In the genomic region with DNA sequence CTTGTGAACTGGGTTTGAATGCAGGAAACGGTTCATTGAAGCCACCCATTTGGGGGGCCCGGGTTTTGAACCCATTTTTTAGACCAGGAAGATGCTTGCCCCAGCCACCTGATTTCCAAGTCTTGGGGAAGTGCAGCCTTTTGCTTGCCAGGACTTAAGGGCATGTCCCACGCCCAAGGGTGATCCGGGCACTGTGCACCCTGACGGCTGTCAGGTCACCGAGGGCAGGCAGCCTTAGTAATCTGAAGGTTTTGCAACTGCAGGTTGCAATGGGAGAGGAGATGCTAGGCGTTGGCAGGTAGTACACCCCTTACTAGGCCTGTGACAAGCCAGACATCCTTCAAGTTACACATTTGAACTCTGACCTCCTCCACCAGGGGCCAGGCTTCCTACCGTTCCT, we compare ENCODE assay signal across 8 mouse cellular contexts. TPM values are rescaled to one million over a fixed set of nuclear protein-coding genes. Genes with fewer than 3 reads are reported as not detected.
A peak's percentile ranks its signal among the peaks of the same experiment; 100 is the strongest.
DNase-seq lines count a peak whose midpoint lies in the region; ATAC-seq and TF ChIP-seq lines count a peak whose summit lies in the region.

No protein-coding gene starts in this region.

- no peak for TF ChIP-seq POLR2A in bone marrow macrophage, adult 2 months (IDR thresholded peaks at IDR 0.05; ENCODE audit: borderline replicate concordance, low read depth, low read length)

- ATAC-seq in heart, postnatal 0 days (ENCODE audit: insufficient read depth, low read depth), result no peak
- ATAC-seq in hindbrain, embryonic 11.5 days (ENCODE audit: low FRiP score), result no peak
- ATAC-seq in megakaryocyte progenitor cell, adult 5-6 weeks (replicated peaks; ENCODE audit: poor library complexity), result peak; percentile 7; the same call in 1 of the 2 replicates

- no peak for TF ChIP-seq CTCF in heart, postnatal 0 days (IDR thresholded peaks at IDR 0.05; ENCODE audit: low read depth)
- no peak for TF ChIP-seq CTCF in bone marrow macrophage, adult 2 months (IDR thresholded peaks at IDR 0.05; ENCODE audit: low read depth, low read length)

- no peaks in the 10 kb centered on the region for H3K9me3 ChIP-seq in heart, postnatal 0 days (replicated peaks; ENCODE audit: control insufficient read depth, low read length)
- no peaks in the 10 kb centered on the region for H3K9me3 ChIP-seq in hindbrain, embryonic 11.5 days (ENCODE audit: control insufficient read depth, low read length)

- H3K9ac ChIP-seq in heart, postnatal 0 days (replicated peaks; ENCODE audit: low read depth, low read length), result peak overlapping the region; percentile 41
- no peak overlapping the region; the same call in 1 of the 2 replicates for H3K9ac ChIP-seq in hindbrain, embryonic 11.5 days (ENCODE audit: low read depth, low read length)

- intact Hi-C loops in heart, postnatal 10 days (cut with DNase I), result no loop called here

- peak overlapping the region; percentile 53 for H3K4me3 ChIP-seq in heart, postnatal 0 days (ENCODE audit: low read depth, low read length)
- H3K4me3 ChIP-seq in bone marrow macrophage, adult 2 months (ENCODE audit: insufficient read depth, low read length), result peak overlapping the region; percentile 90
- peak overlapping the region; percentile 35 for H3K4me3 ChIP-seq in hindbrain, embryonic 11.5 days (ENCODE audit: low read depth, low read length)

- DNase-seq in heart, postnatal 0 days (ENCODE audit: low spot score), result no peak
- no peak for DNase-seq in heart, postnatal 10 days
- no peak for DNase-seq in hindbrain, embryonic 11.5 days (ENCODE audit: low spot score)
- no peak for DNase-seq in embryo, embryonic 10 days (ENCODE audit: low spot score)
- no peak for DNase-seq in right cerebral cortex, postnatal 10 days (ENCODE audit: low spot score in 2 of 2)
- DNase-seq in cerebellum, adult 11-12 months, result no peak

- H3K36me3 ChIP-seq in heart, postnatal 0 days (replicated peaks; ENCODE audit: control insufficient read depth, insufficient read depth, low read length), result no peaks in the 10 kb centered on the region
- H3K36me3 ChIP-seq in hindbrain, embryonic 11.5 days (ENCODE audit: control insufficient read depth, insufficient read depth, low read length), result no peaks in the 10 kb centered on the region

- TF ChIP-seq EP300 in heart, postnatal 0 days (IDR thresholded peaks at IDR 0.05; ENCODE audit: low read depth), result no peak

- no peaks in the 10 kb centered on the region for H3K27me3 ChIP-seq in heart, postnatal 0 days (ENCODE audit: control insufficient read depth, insufficient read depth, low read length)
- no peaks in the 10 kb centered on the region for H3K27me3 ChIP-seq in hindbrain, embryonic 11.5 days (ENCODE audit: control insufficient read depth, insufficient read depth, low read length)

- H3K27ac ChIP-seq in heart, postnatal 0 days (ENCODE audit: low read depth), result peak overlapping the region; percentile 11
- no peak overlapping the region for H3K27ac ChIP-seq in bone marrow macrophage, adult 2 months (ENCODE audit: insufficient read depth, low read depth, low read length)
- no peak overlapping the region for H3K27ac ChIP-seq in hindbrain, embryonic 11.5 days (ENCODE audit: low read depth, low read length)

- H3K4me1 ChIP-seq in heart, postnatal 0 days (ENCODE audit: control insufficient read depth, insufficient read depth), result no peaks in the 10 kb centered on the region
- peaks cover 8% of the 10 kb centered on the region; the same call in 1 of the 2 replicates for H3K4me1 ChIP-seq in bone marrow macrophage, adult 2 months (ENCODE audit: control insufficient read depth, insufficient read depth, low read length)
- H3K4me1 ChIP-seq in hindbrain, embryonic 11.5 days (replicated peaks; ENCODE audit: control insufficient read depth, insufficient read depth, low read length), result no peaks in the 10 kb centered on the region

- H3K4me2 ChIP-seq in heart, postnatal 0 days (ENCODE audit: low read depth, low read length), result peak overlapping the region; percentile 67
- H3K4me2 ChIP-seq in hindbrain, embryonic 11.5 days (replicated peaks; ENCODE audit: low read depth, low read length), result peak overlapping the region; percentile 67

- WGBS in heart, postnatal 0 days, result 47% methylated on average over 8 of the region's 8 CpGs
- 52% methylated on average over 8 of the region's 8 CpGs for WGBS in hindbrain, embryonic 11.5 days

RNA-seq across cellular contexts. Expression of a gene that starts 0.5 kb away (rescaled TPM):
- total RNA-seq in heart, postnatal 0 days (2014; rRNA removed; ENCODE audit: low replicate concordance), result 11.6 and 14.7 TPM in 2 replicates
- polyA plus RNA-seq in heart, postnatal 0 days (2015; fragmentation: Nextera tagmentation; extraction: Ambion mirVana), result 6.9 and 7.6 TPM in 2 replicates
- total RNA-seq in heart, postnatal 10 days (2021), result 1 to 10 TPM; 7.5 to 8.5 TPM
- 11.5 and 12.6 TPM in 2 replicates for polyA plus RNA-seq in bone marrow macrophage, adult 2 months (2012; ENCODE audit: insufficient read depth, insufficient read length, missing spikeins)
- polyA plus RNA-seq in hindbrain, embryonic 11.5 days (2014; fragmentation: Nextera tagmentation; extraction: Ambion mirVana), result 2.8 and 2.9 TPM in 2 replicates
- total RNA-seq in megakaryocyte progenitor cell, adult 5-6 weeks (2015), result 1.9 and 2.4 TPM in 2 replicates
- total RNA-seq in megakaryocyte progenitor cell, adult 5-6 weeks (2017), result 2.4 and 3.3 TPM in 2 replicates

RNA-seq across cellular contexts. Expression of a gene that starts 11.1 kb away (rescaled TPM):
- total RNA-seq in heart, postnatal 0 days (2014; rRNA removed; ENCODE audit: low replicate concordance), result 2.4 and 2.7 TPM in 2 replicates
- 0.54 and 0.66 TPM in 2 replicates for polyA plus RNA-seq in heart, postnatal 0 days (2015; fragmentation: Nextera tagmentation; extraction: Ambion mirVana)
- total RNA-seq in heart, postnatal 10 days (2021), result 1 to 10 TPM; 2.3 to 2.9 TPM
- polyA plus RNA-seq in bone marrow macrophage, adult 2 months (2012; ENCODE audit: insufficient read depth, insufficient read length, missing spikeins), result not detected in 2 replicates
- polyA plus RNA-seq in hindbrain, embryonic 11.5 days (2014; fragmentation: Nextera tagmentation; extraction: Ambion mirVana), result 0.02 and 0.10 TPM in 2 replicates
- 0.05 TPM in 2 replicates for total RNA-seq in megakaryocyte progenitor cell, adult 5-6 weeks (2015)
- 0.07 TPM in 1 of 2 replicates, not detected in the other for total RNA-seq in megakaryocyte progenitor cell, adult 5-6 weeks (2017)

RNA-seq across cellular contexts. Expression of a gene that starts 21.1 kb away (rescaled TPM):
- 31.0 and 96.8 TPM in 2 replicates for total RNA-seq in heart, postnatal 0 days (2014; rRNA removed; ENCODE audit: low replicate concordance)
- 45.9 and 49.9 TPM in 2 replicates for polyA plus RNA-seq in heart, postnatal 0 days (2015; fragmentation: Nextera tagmentation; extraction: Ambion mirVana)
- total RNA-seq in heart, postnatal 10 days (2021), result 10 to 100 TPM; 39.2 to 40.9 TPM
- polyA plus RNA-seq in bone marrow macrophage, adult 2 months (2012; ENCODE audit: insufficient read depth, insufficient read length, missing spikeins), result 13.8 and 17.9 TPM in 2 replicates
- polyA plus RNA-seq in hindbrain, embryonic 11.5 days (2014; fragmentation: Nextera tagmentation; extraction: Ambion mirVana), result 20.2 and 22.0 TPM in 2 replicates
- 10.9 and 17.1 TPM in 2 replicates for total RNA-seq in megakaryocyte progenitor cell, adult 5-6 weeks (2015)
- 15.2 and 15.5 TPM in 2 replicates for total RNA-seq in megakaryocyte progenitor cell, adult 5-6 weeks (2017)

RNA-seq across cellular contexts. Expression of a gene that starts 26.9 kb away (rescaled TPM):
- total RNA-seq in heart, postnatal 0 days (2014; rRNA removed; ENCODE audit: low replicate concordance), result 17.9 and 23.3 TPM in 2 replicates
- polyA plus RNA-seq in heart, postnatal 0 days (2015; fragmentation: Nextera tagmentation; extraction: Ambion mirVana), result 6.3 and 6.7 TPM in 2 replicates
- 1 to 10 TPM; 4.5 to 4.6 TPM for total RNA-seq in heart, postnatal 10 days (2021)
- polyA plus RNA-seq in bone marrow macrophage, adult 2 months (2012; ENCODE audit: insufficient read depth, insufficient read length, missing spikeins), result 11.3 and 12.1 TPM in 2 replicates
- 26.8 and 33.9 TPM in 2 replicates for polyA plus RNA-seq in hindbrain, embryonic 11.5 days (2014; fragmentation: Nextera tagmentation; extraction: Ambion mirVana)
- total RNA-seq in megakaryocyte progenitor cell, adult 5-6 weeks (2015), result 15.3 and 18.1 TPM in 2 replicates
- 16.9 and 18.6 TPM in 2 replicates for total RNA-seq in megakaryocyte progenitor cell, adult 5-6 weeks (2017)

RNA-seq across cellular contexts. Expression of a gene that starts 46.5 kb away (rescaled TPM):
- total RNA-seq in heart, postnatal 0 days (2014; rRNA removed; ENCODE audit: low replicate concordance), result 20.3 and 35.0 TPM in 2 replicates
- 34.3 and 35.4 TPM in 2 replicates for polyA plus RNA-seq in heart, postnatal 0 days (2015; fragmentation: Nextera tagmentation; extraction: Ambion mirVana)
- 10 to 100 TPM; 30.5 to 32.9 TPM for total RNA-seq in heart, postnatal 10 days (2021)
- polyA plus RNA-seq in bone marrow macrophage, adult 2 months (2012; ENCODE audit: insufficient read depth, insufficient read length, missing spikeins), result 11.5 and 17.0 TPM in 2 replicates
- polyA plus RNA-seq in hindbrain, embryonic 11.5 days (2014; fragmentation: Nextera tagmentation; extraction: Ambion mirVana), result 30.4 and 34.6 TPM in 2 replicates
- 7.4 and 7.6 TPM in 2 replicates for total RNA-seq in megakaryocyte progenitor cell, adult 5-6 weeks (2015)
- 22.6 and 24.7 TPM in 2 replicates for total RNA-seq in megakaryocyte progenitor cell, adult 5-6 weeks (2017)

Comparison
In these comparisons a context has a peak if more than half of its experiments do, and no peak if none do; other contexts are left out.
1. H3K4me3 ChIP-seq: peak in every context shown above with its lines; median percentile 90 in bone marrow macrophage, adult 2 months; 53 in heart, postnatal 0 days; 35 in hindbrain, embryonic 11.5 days.